Mouse (Mus musculus) lung, postnatal 0 days (tissue): ENCODE measurements at regions not wholly inside any gene's neighbourhood (a gene's known extent, or its start where the extent isn't known, plus 50 kb on each side); places are given as distances from the start of the nearest gene placed in this dataset.

Experiments
- CTCF ChIP-seq: IDR thresholded peaks from 2 replicates; pipeline ENCODE4 v1.5.1; 2016; ENCODE audit warnings: antibody characterized with exemption, mild to moderate bottlenecking
- EP300 ChIP-seq: IDR thresholded peaks from 2 replicates; pipeline ENCODE4 v1.6.1; 2016; ENCODE audit warnings: antibody characterized with exemption, mild to moderate bottlenecking, control low read depth

GRCm38 (mm10) chr12:118781978-118782377, 64.2 kb upstream of the Sp8 start:
- no peak for TF ChIP-seq EP300
- TF ChIP-seq CTCF, result no peak
